In genomic region chr9:35574416-35574815, GRCm38 (mm10) we compare ENCODE assay signal across 10 mouse cellular contexts. TPM values are rescaled to one million over a fixed set of nuclear protein-coding genes. Genes with fewer than 3 reads are reported as not detected.
DNase-seq lines count a peak whose midpoint lies in the region; ATAC-seq and TF ChIP-seq lines count a peak whose summit lies in the region.
"Had no signal": no experiment of that assay in that cellular context is flagged by ENCODE, and none has a peak within 500 bp of the region (broad histone marks: within the 10 kb centered on the region; RNA-seq: fewer than 3 reads in every experiment).

No protein-coding gene starts in this region.

- ATAC-seq in heart, embryonic 14.5 days (ENCODE audit: insufficient number of reproducible peaks, insufficient read depth, low FRiP score, low read depth) = no peak
- no peak for ATAC-seq in hindbrain, embryonic 13.5 days (ENCODE audit: low FRiP score)
- ATAC-seq in midbrain, embryonic 16.5 days = no peak
- ATAC-seq in erythroid progenitor cell, adult 5-6 weeks (replicated peaks; ENCODE audit: low FRiP score, poor library complexity, severe bottlenecking) = no peak

- no peaks in the 10 kb centered on the region for H3K9me3 ChIP-seq in heart, embryonic 14.5 days (ENCODE audit: control insufficient read depth, low read length)
- no peaks in the 10 kb centered on the region for H3K9me3 ChIP-seq in hindbrain, embryonic 13.5 days
- no peaks in the 10 kb centered on the region for H3K9me3 ChIP-seq in midbrain, embryonic 16.5 days (replicated peaks; ENCODE audit: control insufficient read depth, low read length, poor library complexity, severe bottlenecking)

- peak overlapping the region; percentile 32 to 38 for H3K4me3 ChIP-seq in heart, embryonic 14.5 days (ENCODE audit: control insufficient read depth in 1 of 2, insufficient read depth in 1 of 2, low read depth in 1 of 2, low read length in 2 of 2)
- no peak overlapping the region for H3K4me3 ChIP-seq in heart, adult 2 months
- peak overlapping the region; percentile 39 for H3K4me3 ChIP-seq in hindbrain, embryonic 13.5 days
- peak overlapping the region; percentile 39 for H3K4me3 ChIP-seq in midbrain, embryonic 16.5 days (ENCODE audit: low read depth, low read length)

- peak overlapping the region; percentile 68 for H3K4me2 ChIP-seq in heart, embryonic 14.5 days (ENCODE audit: low read length)
- peak overlapping the region; percentile 57 for H3K4me2 ChIP-seq in hindbrain, embryonic 13.5 days
- H3K4me2 ChIP-seq in midbrain, embryonic 16.5 days (ENCODE audit: low read length) = peak overlapping the region; percentile 74

- H3K27me3 ChIP-seq in heart, embryonic 14.5 days (ENCODE audit: control insufficient read depth, insufficient read depth, low read length) = peaks cover 11% of the 10 kb centered on the region
- H3K27me3 ChIP-seq in heart, adult 2 months (ENCODE audit: control insufficient read depth, insufficient read depth, low read length) = peaks cover 4% of the 10 kb centered on the region; the same call in 1 of the 2 replicates
- H3K27me3 ChIP-seq in hindbrain, embryonic 13.5 days = peaks cover 21% of the 10 kb centered on the region
- peaks cover 8% of the 10 kb centered on the region for H3K27me3 ChIP-seq in midbrain, embryonic 16.5 days (ENCODE audit: control insufficient read depth, insufficient read depth, low read depth, low read length)

- no peak overlapping the region for H3K27ac ChIP-seq in heart, embryonic 14.5 days (replicated peaks in 1 of 2; ENCODE audit: control insufficient read depth in 1 of 2, insufficient read depth in 1 of 2, low read depth in 2 of 2, low read length in 2 of 2)
- H3K27ac ChIP-seq in heart, adult 2 months = no peak overlapping the region
- H3K27ac ChIP-seq in hindbrain, embryonic 13.5 days = no peak overlapping the region
- no peak overlapping the region for H3K27ac ChIP-seq in midbrain, embryonic 16.5 days (ENCODE audit: low read length)
- H3K27ac ChIP-seq: macrophage had no signal

- DNase-seq in heart, adult 2 months = no peak
- peak; percentile 74 for DNase-seq in ZHBTc4 (ENCODE audit: low read depth, low spot score)
- no peak for DNase-seq in adrenal gland, postnatal 36 days
- DNase-seq in cerebellum, adult 9-10 months = no peak

- peak overlapping the region; percentile 39; the same call in 1 of the 2 replicates for H3K9ac ChIP-seq in heart, embryonic 14.5 days (ENCODE audit: low read length)
- no peak overlapping the region for H3K9ac ChIP-seq in heart, adult 2 months (ENCODE audit: low read depth, low read length)
- peak overlapping the region; percentile 60; the same call in 1 of the 2 replicates for H3K9ac ChIP-seq in hindbrain, embryonic 13.5 days
- peak overlapping the region; percentile 52 for H3K9ac ChIP-seq in midbrain, embryonic 16.5 days (ENCODE audit: low read depth, low read length)

- WGBS in heart, embryonic 14.5 days = 3% methylated on average over 32 of the region's 32 CpGs
- WGBS in heart, adult 2 months = 10% methylated on average over 32 of the region's 32 CpGs
- 4% methylated on average over 32 of the region's 32 CpGs for WGBS in hindbrain, embryonic 13.5 days
- 3% methylated on average over 29 of the region's 32 CpGs for WGBS in midbrain, embryonic 16.5 days

- peaks cover 0 to 4% of the 10 kb centered on the region in 2 experiments; a peak in 1 of 4 replicates for H3K4me1 ChIP-seq in heart, embryonic 14.5 days (ENCODE audit: control insufficient read depth in 2 of 2, insufficient read depth in 2 of 2, low read length in 2 of 2)
- no peaks in the 10 kb centered on the region for H3K4me1 ChIP-seq in heart, adult 2 months (ENCODE audit: control insufficient read depth, insufficient read depth, low read length)
- H3K4me1 ChIP-seq in hindbrain, embryonic 13.5 days (replicated peaks) = peaks cover 10% of the 10 kb centered on the region
- peaks cover 4% of the 10 kb centered on the region for H3K4me1 ChIP-seq in midbrain, embryonic 16.5 days (ENCODE audit: control insufficient read depth, insufficient read depth, low read length)

- no peak for TF ChIP-seq CTCF in heart, adult 2 months (IDR thresholded peaks at IDR 0.05)

- H3K79me2 ChIP-seq in heart, adult 2 months (replicated peaks; ENCODE audit: control insufficient read depth, insufficient read depth, low read length) = no peaks in the 10 kb centered on the region

- no peaks in the 10 kb centered on the region for H3K36me3 ChIP-seq in heart, embryonic 14.5 days (ENCODE audit: control insufficient read depth, insufficient read depth, low read length)
- H3K36me3 ChIP-seq in heart, adult 2 months (ENCODE audit: control insufficient read depth, insufficient read depth, low read length) = no peaks in the 10 kb centered on the region
- no peaks in the 10 kb centered on the region for H3K36me3 ChIP-seq in hindbrain, embryonic 13.5 days
- no peaks in the 10 kb centered on the region for H3K36me3 ChIP-seq in midbrain, embryonic 16.5 days (ENCODE audit: control insufficient read depth, insufficient read depth, low read length)

- intact Hi-C loops in heart, adult 2 months (cut with DNase I) = no loop called here

- TF ChIP-seq POLR2A in heart, adult 2 months (IDR thresholded peaks at IDR 0.05; ENCODE audit: insufficient read depth, low read depth, low read length) = no peak

- TF ChIP-seq EP300 in heart, adult 2 months (IDR thresholded peaks at IDR 0.05; ENCODE audit: insufficient read depth, low read depth, low read length) = no peak

RNA-seq across cellular contexts. Expression of gene Hyls1, which starts 4.2 kb away (rescaled TPM):
- polyA plus RNA-seq in heart, embryonic 14.5 days (2014; fragmentation: Nextera tagmentation; extraction: Ambion mirVana) = 14.8 and 15.8 TPM in 2 replicates
- 1 to 10 TPM; 1.5 to 2.0 TPM for total RNA-seq in heart, adult 2 months (2021)
- 0.68 and 1.3 TPM in 2 replicates for polyA plus RNA-seq in heart, adult 2 months (2012; rRNA removed)
- polyA plus RNA-seq in hindbrain, embryonic 13.5 days (2015; fragmentation: Nextera tagmentation; extraction: Ambion mirVana) = 19.7 and 21.3 TPM in 2 replicates
- polyA plus RNA-seq in midbrain, embryonic 16.5 days (2015; fragmentation: Nextera tagmentation; extraction: Ambion mirVana) = 16.0 and 17.9 TPM in 2 replicates
- total RNA-seq in adrenal gland, postnatal 36 days (2021) = 1 to 10 TPM; 3.3 to 4.2 TPM
- total RNA-seq in erythroid progenitor cell, adult 5-6 weeks (2015; ENCODE audit: low replicate concordance) = 30.6 and 41.8 TPM in 2 replicates
- 28.7 and 37.7 TPM in 2 replicates for total RNA-seq in erythroid progenitor cell, adult 5-6 weeks (2017; ENCODE audit: low replicate concordance)

RNA-seq across cellular contexts. Expression of gene Pate2, which starts 4.3 kb away (rescaled TPM):
- polyA plus RNA-seq in heart, embryonic 14.5 days (2014; fragmentation: Nextera tagmentation; extraction: Ambion mirVana) = 0.26 and 0.28 TPM in 2 replicates
- not detected for total RNA-seq in heart, adult 2 months (2021)
- polyA plus RNA-seq in heart, adult 2 months (2012; rRNA removed) = 0.06 TPM in 1 of 2 replicates, not detected in the other
- 1.5 and 2.2 TPM in 2 replicates for polyA plus RNA-seq in hindbrain, embryonic 13.5 days (2015; fragmentation: Nextera tagmentation; extraction: Ambion mirVana)
- 1.2 and 1.3 TPM in 2 replicates for polyA plus RNA-seq in midbrain, embryonic 16.5 days (2015; fragmentation: Nextera tagmentation; extraction: Ambion mirVana)
- total RNA-seq in adrenal gland, postnatal 36 days (2021) = under 1 TPM; 0.16 to 0.60 TPM
- not detected in 2 replicates for total RNA-seq in erythroid progenitor cell, adult 5-6 weeks (2015; ENCODE audit: low replicate concordance)
- 0.53 and 3.1 TPM in 2 replicates for total RNA-seq in erythroid progenitor cell, adult 5-6 weeks (2017; ENCODE audit: low replicate concordance)
- total RNA-seq: hematopoietic stem cell, adult 5-6 weeks had no signal
- polyA plus RNA-seq: macrophage had no signal

RNA-seq across cellular contexts. Expression of gene Pus3, which starts 16.0 kb away (rescaled TPM):
- polyA plus RNA-seq in heart, embryonic 14.5 days (2014; fragmentation: Nextera tagmentation; extraction: Ambion mirVana) = 13.8 and 14.4 TPM in 2 replicates
- 1 to 10 TPM; 6.0 to 6.3 TPM for total RNA-seq in heart, adult 2 months (2021)
- 1.8 and 4.1 TPM in 2 replicates for polyA plus RNA-seq in heart, adult 2 months (2012; rRNA removed)
- polyA plus RNA-seq in hindbrain, embryonic 13.5 days (2015; fragmentation: Nextera tagmentation; extraction: Ambion mirVana) = 15.1 and 18.1 TPM in 2 replicates
- 14.4 and 15.0 TPM in 2 replicates for polyA plus RNA-seq in midbrain, embryonic 16.5 days (2015; fragmentation: Nextera tagmentation; extraction: Ambion mirVana)
- 10 to 100 TPM; 10.6 to 13.3 TPM for total RNA-seq in adrenal gland, postnatal 36 days (2021)
- total RNA-seq in erythroid progenitor cell, adult 5-6 weeks (2015; ENCODE audit: low replicate concordance) = 7.9 and 10.1 TPM in 2 replicates
- total RNA-seq in erythroid progenitor cell, adult 5-6 weeks (2017; ENCODE audit: low replicate concordance) = 4.1 and 8.5 TPM in 2 replicates

RNA-seq across cellular contexts. Expression of gene Ddx25, which starts 16.1 kb away (rescaled TPM):
- 0.73 and 0.89 TPM in 2 replicates for polyA plus RNA-seq in heart, embryonic 14.5 days (2014; fragmentation: Nextera tagmentation; extraction: Ambion mirVana)
- not detected for total RNA-seq in heart, adult 2 months (2021)
- 0.04 and 0.06 TPM in 2 replicates for polyA plus RNA-seq in heart, adult 2 months (2012; rRNA removed)
- 23.5 and 24.1 TPM in 2 replicates for polyA plus RNA-seq in hindbrain, embryonic 13.5 days (2015; fragmentation: Nextera tagmentation; extraction: Ambion mirVana)
- polyA plus RNA-seq in midbrain, embryonic 16.5 days (2015; fragmentation: Nextera tagmentation; extraction: Ambion mirVana) = 31.0 and 32.4 TPM in 2 replicates
- total RNA-seq in adrenal gland, postnatal 36 days (2021) = under 1 TPM; 0.56 to 0.79 TPM
- total RNA-seq in erythroid progenitor cell, adult 5-6 weeks (2015; ENCODE audit: low replicate concordance) = under 0.01 TPM in 1 of 2 replicates, not detected in the other
- total RNA-seq in erythroid progenitor cell, adult 5-6 weeks (2017; ENCODE audit: low replicate concordance) = 0.23 TPM in 1 of 2 replicates, not detected in the other
- total RNA-seq: hematopoietic stem cell, adult 5-6 weeks had no signal
- polyA plus RNA-seq: macrophage had no signal

RNA-seq across cellular contexts. Expression of gene Pate4, which starts 37.3 kb away (rescaled TPM):
- polyA plus RNA-seq in heart, embryonic 14.5 days (2014; fragmentation: Nextera tagmentation; extraction: Ambion mirVana) = not detected in 2 replicates
- total RNA-seq in heart, adult 2 months (2021) = not detected
- not detected in 2 replicates for polyA plus RNA-seq in heart, adult 2 months (2012; rRNA removed)
- polyA plus RNA-seq in hindbrain, embryonic 13.5 days (2015; fragmentation: Nextera tagmentation; extraction: Ambion mirVana) = not detected in 2 replicates
- polyA plus RNA-seq in midbrain, embryonic 16.5 days (2015; fragmentation: Nextera tagmentation; extraction: Ambion mirVana) = not detected in 2 replicates
- not detected for total RNA-seq in adrenal gland, postnatal 36 days (2021)
- not detected in 2 replicates for total RNA-seq in erythroid progenitor cell, adult 5-6 weeks (2015; ENCODE audit: low replicate concordance)
- total RNA-seq in erythroid progenitor cell, adult 5-6 weeks (2017; ENCODE audit: low replicate concordance) = not detected in 2 replicates
- total RNA-seq: hematopoietic stem cell, adult 5-6 weeks had no signal
- polyA plus RNA-seq: macrophage had no signal
